Mouse (Mus musculus) adrenal gland, postnatal 14 days (tissue): ENCODE data around the gene Gm42417. TPM values are rescaled to one million over a fixed set of nuclear protein-coding genes. Genes with fewer than 3 reads are reported as not detected.

Experiments
- DNase-seq: peaks from one replicate; pipeline ENCODE4 v3.0.0; 2021; ENCODE audit warnings: mixed read lengths
- long read RNA-seq, 2 experiments: library from polyadenylated mRNA; stranded (forward); transcript quantifications; one replicate each; pipeline ENCODE4 v2.0.0; 2021
- total RNA-seq: library from RNA; stranded (reverse); gene quantifications from 2 replicates; pipeline ENCODE4 v1.2.3, GENCODE M21; 2021

The Gm42417 gene
- total RNA-seq, result 2.1 TPM in 1 of 2 replicates, not detected in the other
- long read RNA-seq, experiment 1, result 0 reads
- long read RNA-seq, experiment 2, result 0 reads

GRCm38 (mm10) chr1:36539186-36539585 is at the start of gene Gm42417:
Gene Gm42417 (minus strand): TSS chr1:36539429.
- peak; percentile 94 for DNase-seq

GRCm38 (mm10) chr1:36587860-36588259 is 48.6 kb upstream of the Gm42417 start:
- no peak for DNase-seq

GRCm38 (mm10) chr1:36586288-36586687 is 47.1 kb upstream of the Gm42417 start:
- no peak for DNase-seq

GRCm38 (mm10) chr1:36583408-36584116 is 44.3 kb upstream of the Gm42417 start:
- DNase-seq, result no peak

GRCm38 (mm10) chr1:36582211-36582610 is 43.0 kb upstream of the Gm42417 start:
- no peak for DNase-seq

GRCm38 (mm10) chr1:36581260-36581659 is 42.0 kb upstream of the Gm42417 start:
- DNase-seq, result no peak

GRCm38 (mm10) chr1:36580384-36581207 is 41.4 kb upstream of the Gm42417 start:
- peak; percentile 74 for DNase-seq

GRCm38 (mm10) chr1:36579974-36580383 is 40.8 kb upstream of the Gm42417 start:
- no peak for DNase-seq

- DNase-seq, result no peak
Observed at GRCm38 (mm10) chr1:36576991-36577675, 37.9 kb upstream of the Gm42417 start.

GRCm38 (mm10) chr1:36575347-36575746 is 36.1 kb upstream of the Gm42417 start:
- DNase-seq, result peak; percentile 49

- no peak for DNase-seq
Observed at GRCm38 (mm10) chr1:36574196-36574955, 35.1 kb upstream of the Gm42417 start.

GRCm38 (mm10) chr1:36573524-36573923 is 34.3 kb upstream of the Gm42417 start:
- no peak for DNase-seq

GRCm38 (mm10) chr1:36572709-36573108 is 33.5 kb upstream of the Gm42417 start:
- no peak for DNase-seq

GRCm38 (mm10) chr1:36572140-36572700 is 33.0 kb upstream of the Gm42417 start:
- DNase-seq, result no peak

GRCm38 (mm10) chr1:36571627-36572026 is 32.4 kb upstream of the Gm42417 start:
- peak; percentile 86 for DNase-seq

GRCm38 (mm10) chr1:36570320-36570719 is 31.1 kb upstream of the Gm42417 start:
- DNase-seq, result no peak

- no peak for DNase-seq
Observed at GRCm38 (mm10) chr1:36569694-36570276, 30.6 kb upstream of the Gm42417 start.

GRCm38 (mm10) chr1:36568776-36569175 is 29.5 kb upstream of the Gm42417 start:
- no peak for DNase-seq

- DNase-seq, result no peak
Observed at GRCm38 (mm10) chr1:36567818-36568603, 28.8 kb upstream of the Gm42417 start.

GRCm38 (mm10) chr1:36566425-36566824 is 27.2 kb upstream of the Gm42417 start:
- no peak for DNase-seq
